Mouse (Mus musculus) hematopoietic multipotent progenitor cell, adult 10-12 weeks (in vitro differentiated cells): ENCODE results near the gene Gm10570. TPM values are rescaled to one million over a fixed set of nuclear protein-coding genes. Genes with fewer than 3 reads are reported as not detected.

Experiments
- polyA plus RNA-seq: library from polyadenylated mRNA; stranded (reverse); fragments of >175 nt; gene quantifications from 2 replicates; pipeline ENCODE4 v1.2.3, GENCODE M21; 2012; ENCODE audit warnings: low replicate concordance

The Gm10570 gene
- polyA plus RNA-seq = 0.65 TPM in 1 of 2 replicates, not detected in the other

GRCm38 (mm10) chr4:130308231-130309081 lies at the start of gene Gm10570, which contains the start of gene Fabp3:
Gene Gm10570, minus strand, starts transcription at chr4:130308674.
Gene Fabp3, plus strand, starts transcription at chr4:130308595.

GRCm38 (mm10) chr4:130279105-130279504 lies 29.4 kb downstream of the Gm10570 start, which contains the start of gene Serinc2:
Gene Serinc2, minus strand, starts transcription at chr4:130279205.

Other genes starting within 250 kb of the Gm10570 start
- gene Pef1, start 206.1 kb downstream of the Gm10570 start, polyA plus RNA-seq = 21.3 and 36.1 TPM in 2 replicates
- not detected in 2 replicates for gene Hcrtr1, start 169.3 kb downstream of the Gm10570 start, polyA plus RNA-seq
- gene Tinagl1, start 133.6 kb downstream of the Gm10570 start, polyA plus RNA-seq = 3.4 and 48.0 TPM in 2 replicates
- gene Gm853, start 86.3 kb downstream of the Gm10570 start, polyA plus RNA-seq = not detected in 2 replicates
- gene Serinc2, start 29.5 kb downstream of the Gm10570 start, polyA plus RNA-seq = 0.20 and 0.29 TPM in 2 replicates
- gene Fabp3, start 79 bp downstream of the Gm10570 start, polyA plus RNA-seq = not detected in 2 replicates
- gene Zcchc17, start 51.3 kb upstream of the Gm10570 start, polyA plus RNA-seq = 12.3 and 23.2 TPM in 2 replicates
- gene Snrnp40, start 51.5 kb upstream of the Gm10570 start, polyA plus RNA-seq = 36.1 and 41.0 TPM in 2 replicates